Mouse (Mus musculus) kidney, postnatal 36 days (tissue): ENCODE measurements around the gene Slc36a2.
A peak's percentile ranks its signal among the peaks of the same experiment; 100 is the strongest.

ENCODE experiments used
- DNase-seq, 2 experiments: peaks; one replicate each; pipeline ENCODE4 v3.0.0; 2021 to 2022; ENCODE audit warnings: mixed read lengths in 2 of 2

The Slc36a2 gene

GRCm38 (mm10) chr11:55184733-55185291 lies at the start of gene Slc36a2:
Slc36a2 (minus strand) TSS chr11:55185077.
- peak; percentile 11 to 51 for DNase-seq

- no peak for DNase-seq
These were observed 49.4 kb upstream of the Slc36a2 start for GRCm38 (mm10) chr11:55234288-55234687.

- DNase-seq: no peak
These were observed 46.2 kb upstream of the Slc36a2 start for GRCm38 (mm10) chr11:55231034-55231433.

GRCm38 (mm10) chr11:55221306-55221705 lies 36.4 kb upstream of the Slc36a2 start:
- no peak for DNase-seq

- DNase-seq: peak; percentile 43 to 44
These were observed 33.6 kb upstream of the Slc36a2 start for GRCm38 (mm10) chr11:55218473-55218872.

- DNase-seq: no peak
These were observed 33.0 kb upstream of the Slc36a2 start for GRCm38 (mm10) chr11:55217880-55218279.

GRCm38 (mm10) chr11:55217418-55217817 lies 32.5 kb upstream of the Slc36a2 start:
- peak; percentile 74 to 87 for DNase-seq

GRCm38 (mm10) chr11:55216830-55217229 lies 32.0 kb upstream of the Slc36a2 start:
- peak in 1 of 2 experiments; percentile 15 for DNase-seq

- peak; percentile 78 to 87 for DNase-seq
These were observed 31.2 kb upstream of the Slc36a2 start for GRCm38 (mm10) chr11:55216061-55216460.

- DNase-seq: no peak
These were observed 30.1 kb upstream of the Slc36a2 start for GRCm38 (mm10) chr11:55214978-55215377.

- peak; percentile 39 to 65 for DNase-seq
These were observed 29.3 kb upstream of the Slc36a2 start for GRCm38 (mm10) chr11:55214161-55214560.

- DNase-seq: peak in 1 of 2 experiments; percentile 43
These were observed 28.6 kb upstream of the Slc36a2 start for GRCm38 (mm10) chr11:55213518-55213917.

GRCm38 (mm10) chr11:55209626-55210353 lies 24.9 kb upstream of the Slc36a2 start:
- DNase-seq: no peak

- DNase-seq: no peak
These were observed 24.2 kb upstream of the Slc36a2 start for GRCm38 (mm10) chr11:55209032-55209431.

- DNase-seq: peak; percentile 47 to 56
These were observed 23.3 kb upstream of the Slc36a2 start for GRCm38 (mm10) chr11:55208001-55208690.

GRCm38 (mm10) chr11:55204602-55205001 lies 19.7 kb upstream of the Slc36a2 start:
- peak in 1 of 2 experiments; percentile 65 for DNase-seq

- DNase-seq: peak; percentile 95 to 99
These were observed 19.3 kb upstream of the Slc36a2 start, which contains the start of gene Slc36a1 for GRCm38 (mm10) chr11:55204159-55204596. Slc36a1 (plus strand) TSS chr11:55204350.

- no peak for DNase-seq
These were observed 13.0 kb upstream of the Slc36a2 start for GRCm38 (mm10) chr11:55197740-55198510.

GRCm38 (mm10) chr11:55197086-55197485 lies 12.2 kb upstream of the Slc36a2 start:
- DNase-seq: no peak

GRCm38 (mm10) chr11:55190216-55190615 lies 5.3 kb upstream of the Slc36a2 start:
- DNase-seq: no peak

- no peak for DNase-seq
These were observed 2.9 kb upstream of the Slc36a2 start for GRCm38 (mm10) chr11:55187777-55188176.

GRCm38 (mm10) chr11:55187292-55187691 lies 2.4 kb upstream of the Slc36a2 start:
- DNase-seq: no peak

GRCm38 (mm10) chr11:55184246-55184645 lies 631 bp downstream of the Slc36a2 start:
- no peak for DNase-seq
